In the genomic region with DNA sequence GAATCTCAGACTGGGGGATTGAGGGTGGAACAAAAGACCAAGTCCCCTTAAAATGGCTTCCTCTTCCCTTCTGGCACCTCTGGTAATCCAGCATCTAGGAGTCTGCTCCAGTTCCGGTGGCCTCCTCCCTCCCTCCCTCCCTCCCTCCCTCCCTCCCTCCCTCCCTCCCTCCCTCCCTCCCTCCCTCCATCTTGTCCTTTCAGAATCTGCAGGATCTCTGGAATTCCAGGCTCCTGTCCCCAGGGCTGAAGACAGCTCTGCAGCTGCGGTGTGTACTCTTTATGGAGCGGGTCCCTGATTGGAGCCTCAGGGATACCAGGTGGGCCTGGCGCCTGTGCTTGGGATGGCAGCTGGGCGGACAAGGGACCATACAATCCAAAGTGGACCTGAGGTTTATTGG, we compare ENCODE assay signal across 8 mouse cellular contexts. TPM values are rescaled to one million over a fixed set of nuclear protein-coding genes. Genes with fewer than 3 reads are reported as not detected.
DNase-seq lines count a peak whose midpoint lies in the region; ATAC-seq and TF ChIP-seq lines count a peak whose summit lies in the region.

No protein-coding gene starts in this region.

- no peak overlapping the region for H3K4me2 ChIP-seq in forebrain, embryonic 14.5 days (ENCODE audit: low read length)
- H3K4me2 ChIP-seq in liver, embryonic 13.5 days = peak overlapping the region; percentile 81

- H3K4me3 ChIP-seq in E14TG2a.4 (replicated peaks; ENCODE audit: low read length) = peak overlapping the region; percentile 76
- H3K4me3 ChIP-seq in forebrain, embryonic 14.5 days (ENCODE audit: low read depth, low read length) = no peak overlapping the region
- peak overlapping the region; percentile 78 for H3K4me3 ChIP-seq in liver, embryonic 13.5 days (replicated peaks)

- no peak overlapping the region for H3K9ac ChIP-seq in forebrain, embryonic 14.5 days (ENCODE audit: low read length)
- H3K9ac ChIP-seq in liver, embryonic 13.5 days = peak overlapping the region; percentile 81

- TF ChIP-seq CTCF in E14TG2a.4 (conservative IDR thresholded peaks at IDR 0.05; ENCODE audit: low read length) = no peak

- H3K36me3 ChIP-seq in E14TG2a.4 (ENCODE audit: insufficient read depth, low read length) = peaks cover 82% of the 10 kb centered on the region
- H3K36me3 ChIP-seq in forebrain, embryonic 14.5 days (ENCODE audit: control insufficient read depth, insufficient read depth, low read length) = peaks cover 64% of the 10 kb centered on the region
- H3K36me3 ChIP-seq in liver, embryonic 13.5 days = peaks cover 63% of the 10 kb centered on the region

- H3K27ac ChIP-seq in forebrain, embryonic 14.5 days (ENCODE audit: low read depth, low read length) = peak overlapping the region; percentile 98; the same call in 1 of the 2 replicates
- H3K27ac ChIP-seq in liver, embryonic 13.5 days = peak overlapping the region; percentile 98

- no peaks in the 10 kb centered on the region for H3K27me3 ChIP-seq in E14TG2a.4 (ENCODE audit: insufficient read depth, low read length)
- no peaks in the 10 kb centered on the region for H3K27me3 ChIP-seq in forebrain, embryonic 14.5 days (replicated peaks; ENCODE audit: control insufficient read depth, insufficient read depth, low read length)
- H3K27me3 ChIP-seq in liver, embryonic 13.5 days = no peaks in the 10 kb centered on the region

- no peaks in the 10 kb centered on the region for H3K9me3 ChIP-seq in E14TG2a.4 (ENCODE audit: low read length)
- no peaks in the 10 kb centered on the region for H3K9me3 ChIP-seq in forebrain, embryonic 14.5 days (replicated peaks; ENCODE audit: control insufficient read depth, low read length)
- H3K9me3 ChIP-seq in liver, embryonic 13.5 days (replicated peaks) = no peaks in the 10 kb centered on the region

- peaks cover 62% of the 10 kb centered on the region for H3K4me1 ChIP-seq in E14TG2a.4 (replicated peaks; ENCODE audit: low read depth, low read length)
- H3K4me1 ChIP-seq in forebrain, embryonic 14.5 days (ENCODE audit: control insufficient read depth, insufficient read depth, low read length) = peaks cover 33% of the 10 kb centered on the region
- peaks cover 86% of the 10 kb centered on the region for H3K4me1 ChIP-seq in liver, embryonic 13.5 days (replicated peaks)

- ATAC-seq in forebrain, embryonic 14.5 days = no peak
- peak; percentile 10 for ATAC-seq in liver, embryonic 13.5 days (ENCODE audit: low read depth)

- peak; percentile 17 for DNase-seq in gastrocnemius, postnatal 14 days
- no peak for DNase-seq in gastrocnemius, postnatal 36 days
- DNase-seq in forebrain, embryonic 14.5 days (ENCODE audit: low spot score) = no peak
- no peak for DNase-seq in liver, embryonic 13.5 days
- DNase-seq in frontal cortex, postnatal 14 days (ENCODE audit: low spot score in 2 of 2) = no peak
- no peak for DNase-seq in left cerebral cortex, postnatal 25 days (ENCODE audit: low spot score in 2 of 2)
- DNase-seq in cerebellum, postnatal 25 days = no peak

- intact Hi-C loops in gastrocnemius, postnatal 14 days (cut with DNase I; ENCODE audit: low total_unique reads) = no loop called here
- intact Hi-C loops in gastrocnemius, postnatal 36 days (cut with DNase I) = no loop called here
- intact Hi-C loops in left cerebral cortex, postnatal 25 days (cut with DNase I) = loop anchor here (10.0 kb wide), 1 partner anchor 243 kb away; a partner anchor contains a TSS

- 65% methylated on average over 5 of the region's 5 CpGs for WGBS in forebrain, embryonic 14.5 days
- 71% methylated on average over 5 of the region's 5 CpGs for WGBS in liver, embryonic 13.5 days (ENCODE audit: insufficient replicate concordance)

RNA-seq across cellular contexts. Expression of a gene that starts 1.6 kb away (rescaled TPM):
- total RNA-seq in gastrocnemius, postnatal 14 days (2021) = 100 to 1,000 TPM; 119 to 132 TPM
- 100 to 1,000 TPM; 132 to 146 TPM for total RNA-seq in gastrocnemius, postnatal 36 days (2021)
- 6,238 and 6,800 TPM in 2 replicates for polyA plus RNA-seq in forebrain, embryonic 14.5 days (2014; fragmentation: Nextera tagmentation; extraction: Ambion mirVana)
- polyA plus RNA-seq in liver, embryonic 13.5 days (2015; fragmentation: Nextera tagmentation; extraction: Ambion mirVana) = 7,621 and 8,262 TPM in 2 replicates
- 100 to 1,000 TPM; 207 to 225 TPM for total RNA-seq in left cerebral cortex, postnatal 25 days (2021)

RNA-seq across cellular contexts. Expression of a gene that starts 5.4 kb away (rescaled TPM):
- 10 to 100 TPM; 20.1 to 22.4 TPM for total RNA-seq in gastrocnemius, postnatal 14 days (2021)
- 10 to 100 TPM; 13.8 to 14.6 TPM for total RNA-seq in gastrocnemius, postnatal 36 days (2021)
- 163 and 168 TPM in 2 replicates for polyA plus RNA-seq in forebrain, embryonic 14.5 days (2014; fragmentation: Nextera tagmentation; extraction: Ambion mirVana)
- polyA plus RNA-seq in liver, embryonic 13.5 days (2015; fragmentation: Nextera tagmentation; extraction: Ambion mirVana) = 104 and 106 TPM in 2 replicates
- 10 to 100 TPM; 67.0 to 69.8 TPM for total RNA-seq in left cerebral cortex, postnatal 25 days (2021)

RNA-seq across cellular contexts. Expression of a gene that starts 20.4 kb away (rescaled TPM):
- total RNA-seq in gastrocnemius, postnatal 14 days (2021) = not detected
- total RNA-seq in gastrocnemius, postnatal 36 days (2021) = under 1 TPM in 1 of 2 experiments, not detected in 1; 0.39 TPM
- 0.15 TPM in 1 of 2 replicates, not detected in the other for polyA plus RNA-seq in forebrain, embryonic 14.5 days (2014; fragmentation: Nextera tagmentation; extraction: Ambion mirVana)
- polyA plus RNA-seq in liver, embryonic 13.5 days (2015; fragmentation: Nextera tagmentation; extraction: Ambion mirVana) = 0.80 and 0.87 TPM in 2 replicates
- total RNA-seq in left cerebral cortex, postnatal 25 days (2021) = not detected

RNA-seq across cellular contexts. Expression of a gene that starts 23.4 kb away (rescaled TPM):
- total RNA-seq in gastrocnemius, postnatal 14 days (2021) = 10 to 100 TPM; 20.3 to 23.7 TPM
- 10 to 100 TPM; 22.1 to 23.0 TPM for total RNA-seq in gastrocnemius, postnatal 36 days (2021)
- polyA plus RNA-seq in forebrain, embryonic 14.5 days (2014; fragmentation: Nextera tagmentation; extraction: Ambion mirVana) = 144 and 153 TPM in 2 replicates
- 111 and 119 TPM in 2 replicates for polyA plus RNA-seq in liver, embryonic 13.5 days (2015; fragmentation: Nextera tagmentation; extraction: Ambion mirVana)
- total RNA-seq in left cerebral cortex, postnatal 25 days (2021) = 10 to 100 TPM; 30.4 to 33.0 TPM

RNA-seq across cellular contexts. Expression of a gene that starts 25.3 kb away (rescaled TPM):
- total RNA-seq in gastrocnemius, postnatal 14 days (2021) = 1 to 10 TPM; 6.0 to 6.2 TPM
- 1 to 10 TPM; 6.1 to 6.6 TPM for total RNA-seq in gastrocnemius, postnatal 36 days (2021)
- polyA plus RNA-seq in forebrain, embryonic 14.5 days (2014; fragmentation: Nextera tagmentation; extraction: Ambion mirVana) = not detected in 2 replicates
- polyA plus RNA-seq in liver, embryonic 13.5 days (2015; fragmentation: Nextera tagmentation; extraction: Ambion mirVana) = not detected in 2 replicates
- under 1 TPM in 1 of 2 experiments, not detected in 1; 0.73 TPM for total RNA-seq in left cerebral cortex, postnatal 25 days (2021)
